12 mouse cellular contexts compared by ENCODE assay signal in the genomic region with DNA sequence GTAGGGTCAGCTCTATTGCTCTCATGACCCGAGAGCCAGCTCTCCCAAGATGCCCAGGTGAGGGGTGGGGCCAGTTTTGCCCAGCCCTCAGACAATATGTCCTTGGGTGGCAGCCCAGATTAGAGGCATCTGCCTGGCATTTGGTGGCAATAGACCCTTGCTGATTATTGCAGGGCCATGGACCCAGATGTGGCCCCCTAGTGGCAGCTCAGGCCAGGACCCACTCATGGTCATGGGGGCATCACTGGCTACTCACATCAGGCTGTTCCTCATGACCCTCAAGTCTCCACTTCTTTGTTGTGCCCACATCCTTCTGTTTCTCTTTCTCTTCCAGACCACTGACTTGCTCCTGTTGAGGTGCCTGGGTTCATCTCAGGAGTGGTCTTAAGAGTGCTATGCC.
DNase-seq lines count a peak whose midpoint lies in the region; ATAC-seq and TF ChIP-seq lines count a peak whose summit lies in the region.
"Had no signal": no experiment of that assay in that cellular context is flagged by ENCODE, and none has a peak within 500 bp of the region (broad histone marks: within the 10 kb centered on the region; RNA-seq: fewer than 3 reads in every experiment).

No protein-coding gene starts in this region.

- no peaks in the 10 kb centered on the region for H3K9me3 ChIP-seq in lung, embryonic 14.5 days (ENCODE audit: low read depth, low read length)
- H3K9me3 ChIP-seq: hindbrain, embryonic 13.5 days; liver, embryonic 15.5 days had no signal

- H3K36me3 ChIP-seq in lung, embryonic 14.5 days (ENCODE audit: insufficient read depth), result no peaks in the 10 kb centered on the region
- H3K36me3 ChIP-seq: hindbrain, embryonic 13.5 days; liver, embryonic 15.5 days had no signal

- no peaks in the 10 kb centered on the region for H3K27me3 ChIP-seq in lung, embryonic 14.5 days (ENCODE audit: insufficient read depth, low read length)
- H3K27me3 ChIP-seq: hindbrain, embryonic 13.5 days; liver, embryonic 15.5 days had no signal

- no peak overlapping the region for H3K9ac ChIP-seq in lung, embryonic 14.5 days
- H3K9ac ChIP-seq: hindbrain, embryonic 13.5 days; liver, embryonic 15.5 days had no signal

- H3K4me2 ChIP-seq in lung, embryonic 14.5 days, result no peak overlapping the region
- H3K4me2 ChIP-seq: hindbrain, embryonic 13.5 days; liver, embryonic 15.5 days had no signal

- no peaks in the 10 kb centered on the region for H3K4me1 ChIP-seq in lung, embryonic 14.5 days (ENCODE audit: insufficient read depth)
- no peaks in the 10 kb centered on the region for H3K4me1 ChIP-seq in lung, adult 2 months (ENCODE audit: control insufficient read depth, insufficient read depth, low read length)
- H3K4me1 ChIP-seq: hindbrain, embryonic 13.5 days; liver, embryonic 15.5 days had no signal

- DNase-seq in kidney, adult 18-20 months, result peak; percentile 10
- DNase-seq in kidney, adult 8-10 months, result no peak
- DNase-seq in lung, embryonic 14.5 days, result peak; percentile 7
- no peak for DNase-seq in lung, adult 2 months
- DNase-seq in ZHBTc4 (ENCODE audit: low read depth, low spot score), result peak; percentile 12
- DNase-seq in spleen, adult 18-20 months, result no peak
- DNase-seq: heart, adult 18-20 months; thymus, postnatal 14 days had no signal

- H3K4me3 ChIP-seq in lung, embryonic 14.5 days (ENCODE audit: low read depth, low read length), result no peak overlapping the region
- H3K4me3 ChIP-seq in lung, adult 2 months (replicated peaks; ENCODE audit: extremely low read depth, low read depth, low read length), result no peak overlapping the region
- H3K4me3 ChIP-seq: hindbrain, embryonic 13.5 days; liver, embryonic 15.5 days had no signal

- TF ChIP-seq POLR2A in lung, adult 2 months (IDR thresholded peaks at IDR 0.05; ENCODE audit: borderline replicate concordance, extremely low read depth, low read depth, low read length), result no peak

- ATAC-seq in lung, embryonic 14.5 days (ENCODE audit: insufficient read depth), result no peak
- ATAC-seq in megakaryocyte, adult 5-6 weeks (ENCODE audit: poor library complexity, severe bottlenecking), result peak; percentile 51; the same call in 1 of the 2 replicates
- ATAC-seq: forebrain, embryonic 14.5 days had no signal

- peak; percentile 45 for TF ChIP-seq CTCF in lung, embryonic 14.5 days (IDR thresholded peaks at IDR 0.05; ENCODE audit: low read depth)
- TF ChIP-seq CTCF in lung, adult 2 months (IDR thresholded peaks at IDR 0.05; ENCODE audit: insufficient read depth, low read length), result no peak

- no peak overlapping the region for H3K27ac ChIP-seq in lung, embryonic 14.5 days (ENCODE audit: low read depth)
- H3K27ac ChIP-seq: hindbrain, embryonic 13.5 days; liver, embryonic 15.5 days had no signal

- WGBS in lung, embryonic 14.5 days, result 42% methylated on average over 1 of the region's 1 CpGs
- WGBS in lung, adult 2 months, result 80% methylated on average over 1 of the region's 1 CpGs

Comparison
In these comparisons a context has a peak if more than half of its experiments do, and no peak if none do; other contexts are left out.
1. DNase-seq: peak in kidney, adult 18-20 months (single experiment), lung, embryonic 14.5 days (single experiment) and ZHBTc4 (single experiment); none in kidney, adult 8-10 months (0 of 2), lung, adult 2 months (single experiment) and spleen, adult 18-20 months (0 of 2).